Mouse (Mus musculus): ENCODE measurements around the gene Fam234b.

Gene Fam234b

GRCm38 (mm10) chr6:135267221-135267620 lies 69.4 kb downstream of the Fam234b start:
- no peak for DNase-seq (ENCODE audit: low spot score)

GRCm38 (mm10) chr6:135268392-135268791 lies 70.6 kb downstream of the Fam234b start:
- no peak for DNase-seq (ENCODE audit: low spot score)

DNA sequence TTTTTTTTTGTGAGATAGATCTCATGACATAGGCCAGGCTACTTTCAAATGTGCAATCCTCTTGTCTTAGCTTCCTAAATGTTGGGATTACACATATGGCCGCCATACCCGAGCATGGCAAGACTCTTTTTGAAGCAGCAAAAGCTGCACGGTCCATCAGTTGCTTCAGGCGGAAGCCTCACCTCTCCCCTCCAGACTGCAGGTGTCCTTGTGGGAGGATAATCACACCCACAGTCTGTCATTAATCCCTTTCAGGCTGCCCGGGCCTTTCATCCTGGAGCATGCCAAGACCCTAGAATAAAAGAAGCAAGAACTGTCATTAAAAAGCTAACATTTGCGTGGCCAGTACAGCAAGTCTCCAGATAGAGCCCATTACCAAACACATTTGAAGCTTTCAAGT lies 71.8 kb downstream of the Fam234b start:
- DNase-seq (ENCODE audit: low spot score) = no peak

DNA sequence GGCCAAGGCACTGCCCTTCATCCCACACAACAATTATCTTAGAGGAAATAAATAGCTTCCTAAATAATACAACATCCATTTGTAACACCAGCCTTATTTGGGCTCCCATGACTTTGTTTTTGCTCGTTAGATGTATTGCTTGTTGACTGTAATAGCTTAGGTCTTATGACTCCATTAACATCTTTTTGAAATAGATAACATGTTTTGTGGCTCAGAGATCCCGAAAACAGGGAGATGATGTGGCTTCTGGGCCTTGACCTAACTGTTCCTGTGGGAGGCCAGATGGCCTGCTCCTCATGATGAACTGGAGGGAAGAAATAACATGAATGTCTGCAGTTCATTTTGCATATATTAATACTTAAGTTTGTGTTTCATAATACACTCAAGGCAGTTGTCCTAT lies 74.0 kb downstream of the Fam234b start:
- DNase-seq (ENCODE audit: low spot score) = no peak

DNA sequence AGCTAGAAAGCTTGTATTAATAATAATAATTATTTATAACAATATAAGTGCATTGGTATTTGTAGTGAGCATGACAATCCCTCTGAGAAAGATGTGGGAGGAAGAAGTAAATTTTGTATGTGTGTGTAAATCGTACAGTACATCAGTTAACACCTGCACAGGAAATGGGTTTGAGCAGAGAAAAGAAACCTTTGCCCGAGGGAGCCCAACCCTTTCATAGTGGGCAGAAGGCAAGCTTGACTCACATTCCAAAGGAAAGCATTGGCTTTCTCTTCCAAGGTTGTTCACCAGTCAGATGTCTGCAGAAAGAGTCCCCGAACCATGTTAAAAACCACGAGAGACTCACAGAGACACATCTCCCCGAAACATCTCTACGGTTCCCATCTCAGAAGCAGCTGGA lies 75.3 kb downstream of the Fam234b start:
- DNase-seq (ENCODE audit: low spot score) = no peak

GRCm38 (mm10) chr6:135275231-135275630 lies 77.5 kb downstream of the Fam234b start:
- no peak for DNase-seq (ENCODE audit: low spot score)

- DNase-seq (ENCODE audit: low spot score) = no peak
These were observed 78.9 kb downstream of the Fam234b start for GRCm38 (mm10) chr6:135276474-135277295.

- DNase-seq (ENCODE audit: low spot score) = no peak
These were observed 80.5 kb downstream of the Fam234b start for GRCm38 (mm10) chr6:135278302-135278701.

- DNase-seq (ENCODE audit: low spot score) = no peak
These were observed 81.5 kb downstream of the Fam234b start for GRCm38 (mm10) chr6:135279286-135279685.

- DNase-seq (ENCODE audit: low spot score) = no peak
These were observed 82.1 kb downstream of the Fam234b start for GRCm38 (mm10) chr6:135279856-135280255.

- no peak for DNase-seq (ENCODE audit: low spot score)
These were observed 94.6 kb downstream of the Fam234b start for GRCm38 (mm10) chr6:135292391-135292790.

DNA sequence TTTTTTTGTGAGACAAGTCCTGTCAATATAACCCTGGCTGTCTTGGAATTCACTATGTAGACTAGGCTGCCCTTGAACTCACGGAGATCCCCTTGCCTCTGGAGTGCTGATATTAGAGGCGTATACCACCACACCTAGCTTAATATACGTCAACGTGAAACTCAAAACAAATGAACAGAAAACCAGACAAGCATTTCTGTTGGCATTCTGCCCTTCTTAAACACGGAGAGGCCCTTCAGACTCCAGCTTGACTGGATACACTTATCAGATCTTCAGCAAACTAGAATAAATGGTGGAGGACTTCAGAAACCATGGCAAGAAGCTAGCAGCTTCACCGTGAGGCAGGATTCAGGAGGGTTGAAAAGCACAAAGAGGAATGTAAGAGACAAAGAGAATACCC lies 96.4 kb downstream of the Fam234b start:
- no peak for DNase-seq (ENCODE audit: low spot score)
